Mouse (Mus musculus) natural killer cell, adult 2 months (primary cell): ENCODE results near the gene Zbtb42.

Source experiments
- DNase-seq, 2 experiments: peaks; one replicate each; pipeline ENCODE4 v3.0.0; 2022; ENCODE audit warnings: low spot score in 2 of 2

Zbtb42 gene

DNA sequence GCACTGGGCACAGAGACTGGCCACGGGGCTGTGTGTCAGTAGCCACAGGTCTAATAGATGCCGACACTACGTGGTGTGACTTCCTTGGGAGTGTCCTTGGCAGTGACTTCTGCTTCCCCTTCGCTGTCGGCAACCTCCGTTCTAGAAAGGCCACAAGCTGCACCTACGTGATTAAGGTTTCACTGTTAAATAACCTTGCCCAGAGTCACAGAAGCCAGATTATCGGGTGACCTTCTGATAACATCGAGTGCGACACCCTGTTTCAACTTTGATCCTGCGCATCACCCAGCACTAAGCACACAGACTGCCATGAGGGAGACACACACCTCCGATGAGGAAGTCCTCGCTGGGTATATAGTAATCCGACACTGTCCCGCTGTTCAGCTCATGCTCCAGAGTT is 9.8 kb downstream of the Zbtb42 start:
- DNase-seq: peak; percentile 48 to 51

DNA sequence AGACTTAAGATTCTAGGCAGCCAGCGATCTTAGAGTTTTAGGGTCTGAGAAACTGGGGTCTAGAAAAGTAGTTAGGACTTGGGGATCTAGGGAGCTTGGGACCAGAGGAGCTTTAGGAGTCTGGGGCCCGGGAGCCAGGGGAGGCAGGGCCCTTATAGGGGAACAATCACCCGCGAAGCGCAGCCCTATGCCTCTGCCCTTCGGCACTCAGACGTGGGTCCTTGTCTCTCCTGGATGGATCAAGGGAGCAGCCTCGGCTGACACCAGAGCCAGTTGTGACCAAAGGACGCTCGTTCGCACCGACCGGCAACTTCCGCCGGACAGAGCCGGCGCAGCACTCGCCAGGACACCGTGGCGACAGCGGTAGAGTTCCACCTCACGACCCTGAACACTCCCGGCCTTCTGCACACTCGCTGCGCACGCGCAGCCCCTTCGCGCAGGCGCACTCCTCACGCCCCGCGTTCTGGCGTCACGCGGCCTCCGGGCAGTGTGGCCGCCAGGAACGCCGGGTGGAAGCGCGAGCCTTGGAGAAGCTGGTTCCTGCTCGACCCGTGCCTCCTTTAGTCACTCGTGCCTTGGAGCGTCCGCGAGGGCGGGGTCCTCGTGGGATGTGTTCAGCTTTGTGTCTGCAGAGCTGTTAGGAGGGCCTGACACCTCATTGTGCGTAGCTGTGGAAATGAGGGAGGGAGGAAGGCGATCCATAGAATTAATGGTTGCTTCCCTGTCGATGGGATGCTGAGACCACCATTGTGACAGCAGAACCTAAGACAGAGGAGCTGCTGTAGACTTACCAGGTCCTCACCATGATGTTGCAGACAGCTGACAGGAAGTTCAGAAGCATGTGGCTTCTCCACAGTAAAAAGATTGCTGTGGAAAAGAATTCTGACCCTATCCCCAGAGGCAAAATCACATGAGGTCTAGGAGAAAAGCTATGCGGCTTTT is 14.8 kb downstream of the Zbtb42 start:
- peak; percentile 88 to 90 for DNase-seq

DNA sequence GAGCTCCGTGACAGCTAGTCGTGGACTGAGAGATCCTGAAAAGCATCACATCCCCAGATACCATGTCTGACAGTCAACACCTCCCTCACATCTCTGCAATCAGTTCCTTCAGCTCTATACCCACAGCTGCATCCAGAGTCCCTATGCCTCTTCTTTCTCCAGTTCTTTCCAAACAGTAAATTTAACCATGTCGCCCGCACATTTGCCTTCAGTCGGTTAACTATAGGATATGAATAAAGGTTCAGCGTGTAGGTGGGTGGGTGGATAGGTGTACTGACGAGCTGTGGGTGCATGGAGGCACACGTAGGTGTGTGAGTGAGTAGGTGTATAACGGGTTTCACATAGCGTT is 15.5 kb downstream of the Zbtb42 start:
- no peak for DNase-seq

GRCm38 (mm10) chr12:112696806-112697425 is 18.3 kb downstream of the Zbtb42 start:
- no peak for DNase-seq

DNA sequence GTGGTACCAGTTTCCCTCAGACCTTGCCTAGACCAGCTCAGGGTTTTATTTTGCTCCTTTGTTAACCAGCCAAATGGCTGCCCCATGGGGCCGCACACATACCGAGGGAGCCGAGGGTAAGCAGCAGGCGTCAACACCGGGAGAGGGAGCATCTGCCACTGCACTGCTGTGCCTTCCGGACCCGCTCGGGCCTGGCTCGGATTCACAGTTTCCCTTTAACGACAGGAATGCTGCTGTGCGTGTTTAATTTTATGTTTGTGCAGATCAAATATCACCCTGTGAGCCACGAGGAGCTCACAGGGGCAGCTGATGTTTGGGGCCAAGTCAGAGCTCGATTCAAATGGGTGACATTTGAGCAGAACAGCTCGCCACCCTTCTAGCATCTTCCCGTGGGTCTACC is 21.9 kb downstream of the Zbtb42 start:
- no peak for DNase-seq

GRCm38 (mm10) chr12:112702374-112703320 is 24.0 kb downstream of the Zbtb42 start:
- DNase-seq: peak in 1 of 2 experiments; percentile 60

DNA sequence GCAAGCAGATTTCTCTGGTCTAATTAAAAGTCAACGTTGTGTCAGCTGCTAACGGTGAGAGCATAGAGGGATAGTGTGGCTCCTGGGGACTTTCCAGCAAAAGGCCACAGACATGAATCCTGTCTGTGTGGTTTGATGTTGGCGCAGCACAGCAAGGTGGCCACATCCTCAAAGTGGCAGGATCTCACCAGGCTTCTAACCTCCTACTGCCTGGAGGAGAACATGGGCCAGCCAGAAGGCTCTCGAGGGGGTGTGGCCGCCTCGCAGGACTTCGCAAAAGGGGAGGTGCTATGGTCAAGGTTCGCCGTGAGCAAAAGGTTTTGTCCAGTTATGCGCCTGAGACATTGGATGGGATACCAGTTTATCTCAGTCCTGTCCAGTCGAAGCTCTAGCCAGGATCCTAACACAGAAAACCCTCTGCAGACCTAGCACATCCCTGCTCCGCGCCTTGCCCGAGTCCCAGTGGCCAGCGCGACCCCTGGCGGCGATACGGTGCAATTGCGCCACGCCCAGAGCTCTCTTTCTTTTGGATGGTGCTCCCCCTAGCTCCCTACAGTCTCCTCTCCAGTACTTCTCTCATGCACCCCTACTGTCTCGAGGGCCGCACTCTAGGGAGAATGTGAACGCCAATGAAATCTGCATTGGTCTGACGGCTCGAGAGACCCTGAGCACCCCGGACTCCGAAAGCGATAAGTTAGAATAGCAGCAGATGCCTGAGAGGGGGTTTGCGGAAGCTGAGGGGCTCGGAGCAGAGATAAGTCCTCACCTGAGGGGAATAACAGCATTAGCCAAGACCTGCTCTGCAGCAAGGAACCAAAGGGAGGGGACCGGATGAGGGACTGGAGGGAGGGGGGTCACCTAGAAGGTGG is 28.3 kb downstream of the Zbtb42 start:
- DNase-seq: peak; percentile 71 to 83

DNA sequence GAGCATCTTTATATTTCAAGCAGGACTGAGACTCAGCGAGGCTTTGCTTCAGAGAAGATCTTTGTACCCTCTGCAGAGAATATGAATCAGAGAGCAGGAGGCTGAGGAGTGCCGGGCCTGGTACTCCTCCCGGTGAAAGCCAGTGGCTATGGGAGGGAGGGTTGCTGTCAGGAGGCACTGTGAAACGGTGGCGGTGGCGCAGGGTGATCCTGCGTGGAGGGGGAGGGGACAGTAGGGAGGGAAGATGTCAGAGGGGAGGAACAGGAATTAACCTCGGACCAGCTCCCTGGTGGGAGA is 28.9 kb downstream of the Zbtb42 start:
- no peak for DNase-seq

DNA sequence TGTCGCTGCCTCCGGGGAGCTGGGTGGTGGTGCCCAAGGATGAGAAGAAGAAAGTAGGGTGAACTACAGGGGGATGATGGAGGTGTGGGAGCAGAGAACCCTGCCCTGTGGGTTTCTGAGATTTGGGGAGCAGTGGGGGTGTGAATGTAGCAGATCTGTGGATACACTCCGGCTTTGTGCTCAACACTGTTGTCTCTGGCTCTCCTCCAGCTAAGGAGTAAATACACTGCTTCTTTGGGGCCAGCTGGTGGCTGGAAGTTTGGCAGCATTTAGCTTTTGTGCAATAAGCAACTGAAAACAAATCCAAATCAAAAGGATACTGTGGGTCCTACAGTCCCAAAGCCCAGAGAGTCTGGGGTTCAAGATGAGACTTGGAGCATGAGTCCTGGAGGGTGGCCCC is 35.4 kb downstream of the Zbtb42 start:
- no peak for DNase-seq

- peak; percentile 38 to 50 for DNase-seq
These were observed 38.5 kb downstream of the Zbtb42 start for GRCm38 (mm10) chr12:112717140-112717539.

GRCm38 (mm10) chr12:112718995-112719394 is 40.4 kb downstream of the Zbtb42 start:
- DNase-seq: no peak

- DNase-seq: peak in 1 of 2 experiments; percentile 65
These were observed 41.6 kb downstream of the Zbtb42 start, which contains the start of gene Cep170b for GRCm38 (mm10) chr12:112720216-112720615. Gene Cep170b, plus strand, starts transcription at chr12:112720455.

- no peak for DNase-seq
These were observed 42.3 kb downstream of the Zbtb42 start for GRCm38 (mm10) chr12:112720890-112721423.

DNA sequence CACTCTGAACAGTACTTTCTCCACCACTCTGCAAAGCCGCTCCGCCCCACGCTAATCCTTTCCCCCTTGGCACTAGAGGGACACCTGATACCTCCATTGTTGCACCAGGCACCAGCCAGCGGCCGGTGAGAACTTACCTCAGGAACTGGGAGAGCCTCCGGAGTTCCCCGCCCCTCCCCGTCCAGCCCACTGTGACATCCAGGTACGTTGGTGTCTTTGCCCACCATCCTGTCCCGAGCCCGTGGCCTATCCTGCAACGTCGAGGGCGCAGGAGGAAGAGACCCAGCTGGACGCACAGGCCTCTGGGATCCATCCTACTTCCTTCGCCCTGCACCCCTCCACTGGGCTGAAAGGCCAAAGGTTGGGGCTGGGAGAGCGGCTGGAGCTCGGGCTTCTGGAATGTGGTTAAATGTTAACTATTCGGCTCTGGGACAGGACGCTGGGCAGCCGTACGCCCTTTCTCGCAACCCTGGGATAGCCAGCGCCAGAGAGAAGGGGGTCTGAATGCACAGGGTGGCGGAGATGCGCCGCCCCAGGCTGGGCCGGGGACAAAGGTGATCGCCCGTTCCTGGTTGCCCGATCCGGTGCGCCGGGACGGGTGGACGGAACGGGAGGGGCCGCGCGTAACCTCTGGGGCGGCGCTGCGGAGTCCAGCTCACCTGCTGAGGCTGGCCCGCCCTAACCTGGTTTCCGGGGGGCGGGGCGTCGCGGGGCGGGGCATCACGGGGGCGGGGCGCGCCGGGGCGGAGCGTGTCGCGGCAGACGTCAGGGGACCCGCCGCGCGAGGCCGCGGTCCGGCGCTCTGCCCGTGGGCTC is 43.0 kb downstream of the Zbtb42 start:
- peak in 1 of 2 experiments; percentile 31 for DNase-seq

- DNase-seq: peak in 1 of 2 experiments; percentile 15
These were observed 43.8 kb downstream of the Zbtb42 start for GRCm38 (mm10) chr12:112722240-112723027.

DNA sequence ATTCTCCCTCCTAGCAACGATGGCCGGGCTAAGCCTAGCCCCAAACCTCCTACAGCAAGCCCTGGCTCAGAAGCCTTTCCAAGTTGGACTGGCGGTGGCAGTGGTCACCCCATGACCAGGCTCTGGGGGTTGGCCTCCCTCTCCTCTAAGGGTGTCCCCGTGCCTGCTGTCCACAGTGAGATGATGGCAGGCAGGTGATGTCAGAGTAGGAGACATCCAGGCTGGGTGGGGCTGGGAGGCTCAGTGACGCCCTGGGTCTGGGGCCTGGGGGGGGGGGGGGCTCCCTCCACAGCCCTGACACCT is 44.4 kb downstream of the Zbtb42 start:
- no peak for DNase-seq

GRCm38 (mm10) chr12:112723445-112723844 is 44.8 kb downstream of the Zbtb42 start:
- DNase-seq: no peak

GRCm38 (mm10) chr12:112724077-112724805 is 45.6 kb downstream of the Zbtb42 start:
- peak; percentile 54 to 74 for DNase-seq

GRCm38 (mm10) chr12:112727801-112728200 is 49.2 kb downstream of the Zbtb42 start:
- DNase-seq: no peak
